Mouse (Mus musculus) layer of hippocampus, adult 9-10 months (tissue): ENCODE results near the gene Pparg.

Experiments
- DNase-seq: peaks from one replicate; pipeline ENCODE4 v3.0.0; 2022; ENCODE audit warnings: low spot score

Gene Pparg

DNA sequence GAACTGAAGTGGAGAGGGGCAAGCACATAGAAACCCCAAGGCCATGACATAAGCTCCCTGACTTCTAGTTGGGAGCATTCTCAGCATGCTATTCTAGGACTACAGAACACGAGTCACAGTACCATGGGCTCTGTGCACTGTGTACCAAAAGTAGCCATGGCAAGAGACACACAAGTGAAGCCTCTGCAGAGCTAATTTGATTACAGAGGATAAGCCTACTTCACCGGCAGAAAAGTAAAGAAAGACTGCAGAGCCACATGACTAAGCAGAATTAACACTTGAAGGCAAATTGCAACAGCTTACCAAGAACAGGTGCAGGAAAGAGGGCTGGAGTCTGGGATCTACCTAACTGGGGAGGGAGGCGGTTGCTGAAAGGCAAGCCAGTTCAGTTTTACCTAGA is 103.9 kb downstream of the Pparg start:
- no peak for DNase-seq

DNA sequence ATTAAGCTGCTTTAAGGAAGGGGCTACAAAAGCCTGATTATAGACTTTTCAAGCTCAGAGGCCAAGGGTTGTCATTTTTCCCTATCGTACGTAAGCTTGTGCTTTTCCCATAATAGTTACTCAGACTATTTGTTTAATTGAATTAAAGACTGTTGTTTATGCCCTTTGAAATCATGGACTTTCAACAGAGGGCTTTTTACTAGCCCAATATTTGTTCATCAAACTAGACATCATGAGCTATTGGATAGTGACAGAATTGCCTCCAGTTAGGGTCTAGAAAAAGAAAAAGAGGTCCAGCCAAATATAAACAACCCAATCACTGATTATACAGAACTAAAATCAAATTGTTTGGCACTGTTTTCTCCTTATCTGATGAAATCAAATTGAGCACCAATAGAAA is 104.7 kb downstream of the Pparg start:
- DNase-seq: no peak

DNA sequence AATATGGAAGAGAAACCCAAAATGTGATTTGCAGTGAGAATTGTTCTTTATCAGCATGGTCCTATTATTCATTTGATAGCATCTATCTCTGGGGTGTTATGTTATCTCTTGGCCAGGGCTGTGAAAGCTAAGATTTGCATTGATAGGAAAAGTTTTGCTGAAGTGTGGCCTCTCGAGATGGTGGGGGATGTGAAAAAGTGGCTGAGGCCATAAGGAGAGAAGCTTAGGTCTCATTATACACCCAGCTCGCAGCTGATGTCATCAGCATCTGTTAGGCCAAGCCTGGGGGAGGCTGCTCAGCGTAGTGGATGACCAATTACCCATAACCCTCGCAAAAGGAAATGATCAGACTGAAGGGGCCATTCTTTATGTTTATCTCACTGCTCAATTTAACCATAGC is 105.1 kb downstream of the Pparg start:
- DNase-seq: no peak

DNA sequence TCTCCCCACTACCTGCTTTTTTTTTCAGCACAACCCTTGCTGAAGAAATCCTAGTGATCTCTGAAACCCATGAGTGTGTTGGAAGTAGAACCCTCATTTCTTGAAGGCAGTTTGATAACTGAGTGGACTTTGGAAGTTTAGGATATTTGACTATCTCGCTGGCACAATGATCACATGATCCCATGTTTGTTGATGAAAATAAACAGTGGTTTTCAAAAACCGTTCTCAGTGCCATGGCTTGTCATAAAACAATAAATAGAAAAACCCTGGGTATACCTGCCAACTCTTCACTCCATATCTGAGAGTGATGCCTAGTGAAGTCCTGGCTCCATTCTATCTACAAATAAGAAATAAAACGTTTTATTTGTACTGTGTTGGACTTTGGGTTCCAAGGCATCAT is 105.8 kb downstream of the Pparg start:
- no peak for DNase-seq

DNA sequence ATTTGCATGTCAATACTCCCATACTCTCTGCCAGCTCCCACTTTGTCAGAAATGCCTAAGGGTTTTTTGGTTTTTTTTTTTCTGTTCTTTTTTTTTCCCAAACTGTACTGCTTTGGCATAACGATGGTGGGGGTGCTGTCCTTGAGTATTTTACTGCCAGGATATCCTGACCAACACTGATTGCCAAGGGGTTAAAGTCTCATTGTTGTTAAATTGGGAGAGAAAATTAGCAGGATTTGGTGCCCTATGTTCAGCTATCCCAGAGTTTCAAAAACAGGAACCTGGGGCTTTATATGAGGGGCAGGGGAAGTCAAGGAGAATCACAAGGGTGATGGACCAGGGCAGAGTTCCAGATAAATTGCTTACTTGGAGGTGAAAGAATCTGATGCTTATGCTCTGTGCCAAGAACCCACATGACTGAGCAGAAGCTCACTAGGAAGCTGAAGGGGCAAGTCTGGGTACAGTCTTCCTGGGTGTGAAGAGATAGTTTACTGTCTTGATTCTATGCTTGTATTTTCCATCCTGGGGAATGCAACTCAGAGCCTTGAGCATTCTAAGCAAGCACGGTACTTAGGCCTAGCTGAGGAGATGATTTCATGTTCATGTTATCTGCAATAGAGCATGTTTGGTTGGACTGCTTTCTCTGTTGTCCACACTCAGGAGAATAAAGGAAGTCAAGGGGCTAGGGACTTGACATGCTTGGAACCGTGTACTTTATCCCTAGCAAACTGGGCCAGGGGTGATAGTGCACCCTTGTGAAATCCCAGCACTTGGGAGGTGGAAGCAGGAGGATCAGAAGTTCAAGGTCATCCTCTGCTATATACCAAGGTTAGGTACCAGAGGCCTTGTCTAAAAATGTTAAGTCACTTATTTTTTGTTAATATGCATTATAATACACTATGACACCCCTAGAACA is 109.2 kb downstream of the Pparg start:
- DNase-seq: no peak

DNA sequence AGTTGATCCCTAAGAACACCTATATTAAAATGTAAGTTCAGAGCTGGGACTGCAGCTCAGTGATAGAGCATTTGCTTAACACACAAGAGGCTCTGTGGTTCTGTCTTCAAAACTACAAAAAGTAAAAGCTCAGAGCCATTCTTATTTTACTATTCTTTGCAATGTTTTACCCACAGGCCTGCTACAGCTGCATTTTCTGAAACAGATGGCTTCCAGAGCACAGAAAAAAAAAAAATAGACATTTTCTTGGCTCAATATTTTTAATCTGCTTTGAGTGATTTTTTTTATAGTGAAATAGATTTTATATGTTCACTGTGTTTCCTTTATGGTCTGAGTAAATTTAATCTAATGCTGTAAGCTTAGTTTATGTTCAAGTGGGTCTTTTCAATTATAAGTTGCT is 111.2 kb downstream of the Pparg start:
- no peak for DNase-seq

DNA sequence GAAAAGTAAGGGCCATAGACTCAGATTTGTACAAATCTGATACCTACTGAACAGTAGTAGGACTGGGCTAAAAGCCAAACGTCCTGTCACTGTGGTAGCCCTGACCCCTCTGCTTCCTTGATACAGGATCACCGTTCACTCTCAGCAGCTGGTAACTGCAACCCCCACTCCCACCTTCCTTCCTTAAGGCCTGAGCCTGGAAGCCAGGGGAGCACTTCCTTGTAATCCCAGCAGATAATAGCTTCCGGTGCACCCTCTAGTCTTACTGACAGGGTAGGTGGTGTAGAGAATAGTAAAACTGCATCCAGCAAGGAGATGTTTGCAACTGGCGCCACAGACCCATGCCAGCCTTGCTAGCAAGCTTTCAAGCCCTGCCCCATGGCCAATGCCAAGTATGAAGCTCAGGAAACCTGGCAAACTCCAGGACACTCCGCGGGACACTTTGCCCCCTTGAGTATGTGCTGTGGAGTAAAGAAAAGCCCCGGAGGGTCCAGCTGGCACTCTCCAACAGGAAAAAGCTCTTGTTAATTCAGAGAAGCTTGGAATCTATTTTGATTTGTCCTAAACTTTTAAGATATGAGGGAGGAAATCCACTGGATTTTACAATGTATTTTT is 116.4 kb downstream of the Pparg start:
- no peak for DNase-seq

DNA sequence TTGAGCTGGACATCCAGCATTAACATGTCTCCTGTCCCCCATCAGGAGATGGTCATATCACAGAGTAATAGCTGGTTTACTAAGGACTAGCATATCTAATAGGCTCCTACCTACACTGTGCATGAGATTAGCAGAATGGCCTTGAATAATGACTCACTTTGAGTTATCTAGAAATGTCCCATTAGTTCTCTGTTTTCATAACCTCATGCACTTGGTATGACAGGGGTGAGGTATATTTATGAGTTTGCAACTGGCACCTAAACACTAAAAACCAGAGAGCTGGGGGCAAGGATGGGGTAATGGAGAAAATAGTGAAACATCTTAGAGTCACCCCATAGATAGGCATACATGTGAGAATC is 119.2 kb downstream of the Pparg start:
- no peak for DNase-seq

DNA sequence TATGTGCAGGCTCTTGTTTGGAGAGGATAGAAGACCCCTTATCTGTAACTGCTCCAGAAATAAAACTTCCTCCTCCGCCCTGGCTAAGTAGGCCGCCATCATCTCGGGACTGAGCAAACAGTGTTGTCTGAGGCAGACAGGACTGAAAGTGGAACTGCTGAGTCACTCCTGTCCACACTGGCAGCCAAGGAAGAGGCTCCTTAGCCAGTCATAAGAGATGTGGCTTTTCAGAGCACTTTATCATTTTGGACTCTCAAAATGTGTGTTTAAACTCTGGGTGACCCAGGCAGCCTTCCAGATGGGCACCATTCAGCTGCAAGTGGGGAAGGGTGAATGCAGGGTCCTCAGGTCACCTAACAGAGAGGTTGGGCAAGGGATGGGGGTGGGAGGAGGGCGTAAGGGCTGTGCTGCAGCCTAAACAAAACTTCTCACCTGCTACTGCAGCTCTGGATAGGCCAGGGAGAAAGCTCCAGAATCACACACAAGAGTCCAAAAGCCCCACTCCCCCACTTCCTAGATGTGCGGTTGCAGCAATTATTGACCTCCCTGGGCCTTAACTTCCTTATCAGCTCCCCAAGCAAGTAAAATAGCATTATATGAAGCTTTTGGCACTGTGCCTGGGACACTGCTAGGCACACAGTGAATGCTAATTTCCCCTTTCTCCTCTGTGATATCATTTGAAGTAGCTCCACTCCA is 119.7 kb downstream of the Pparg start:
- no peak for DNase-seq

DNA sequence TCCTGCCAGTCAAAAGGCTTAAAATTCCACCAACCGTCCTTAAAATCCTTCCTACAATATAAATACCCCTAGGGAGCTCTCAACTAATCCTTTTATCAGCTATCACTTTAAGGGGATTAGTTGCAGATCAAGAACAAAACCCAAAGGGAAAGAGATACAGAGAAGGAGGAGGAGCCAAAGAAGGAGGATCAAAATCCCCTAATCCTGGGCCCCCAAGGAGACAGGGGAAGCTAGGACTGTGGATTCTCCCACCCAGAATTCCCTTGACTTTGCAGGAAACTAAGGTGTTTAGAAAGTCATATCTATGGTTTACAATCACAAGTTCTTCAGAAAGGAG is 120.2 kb downstream of the Pparg start:
- DNase-seq: no peak

DNA sequence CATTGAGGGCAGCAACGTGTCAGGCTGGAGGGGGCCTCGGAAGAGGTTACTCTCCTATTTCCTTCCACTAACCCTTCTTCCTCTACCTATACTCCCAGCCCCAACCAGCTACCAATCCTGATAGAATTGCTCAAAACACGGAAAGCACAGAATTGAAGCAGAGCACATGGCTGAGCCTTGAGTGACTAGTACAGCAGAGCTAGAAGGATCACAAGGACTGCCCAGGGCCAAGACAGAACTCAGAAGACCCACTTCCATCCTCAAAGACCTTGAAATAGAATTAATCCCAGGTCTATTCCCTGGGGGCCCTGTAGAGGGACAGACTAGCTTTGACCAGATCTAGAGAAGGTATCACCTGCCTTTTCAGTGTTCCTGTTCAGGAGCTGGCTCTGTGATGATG is 120.9 kb downstream of the Pparg start:
- no peak for DNase-seq

DNA sequence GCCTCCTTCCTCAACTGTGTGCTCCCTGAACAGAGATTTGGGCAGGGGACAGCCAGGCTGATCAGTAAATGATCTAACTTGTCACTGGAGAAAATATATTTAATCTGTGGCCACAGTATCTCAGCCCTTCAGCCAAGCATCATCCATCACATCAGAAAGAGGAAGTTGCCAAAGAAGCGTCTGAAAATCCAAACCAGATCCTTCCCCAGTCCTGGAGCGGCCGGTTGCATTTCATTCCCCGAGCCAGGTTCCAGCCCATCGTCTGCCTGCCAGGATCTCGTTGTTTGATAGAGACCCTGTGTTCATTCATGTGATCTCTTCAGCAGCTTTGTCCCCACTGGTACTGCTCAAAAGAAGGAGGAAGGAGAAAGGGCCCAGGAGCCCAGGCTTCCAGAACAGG is 124.9 kb downstream of the Pparg start:
- DNase-seq: no peak

DNA sequence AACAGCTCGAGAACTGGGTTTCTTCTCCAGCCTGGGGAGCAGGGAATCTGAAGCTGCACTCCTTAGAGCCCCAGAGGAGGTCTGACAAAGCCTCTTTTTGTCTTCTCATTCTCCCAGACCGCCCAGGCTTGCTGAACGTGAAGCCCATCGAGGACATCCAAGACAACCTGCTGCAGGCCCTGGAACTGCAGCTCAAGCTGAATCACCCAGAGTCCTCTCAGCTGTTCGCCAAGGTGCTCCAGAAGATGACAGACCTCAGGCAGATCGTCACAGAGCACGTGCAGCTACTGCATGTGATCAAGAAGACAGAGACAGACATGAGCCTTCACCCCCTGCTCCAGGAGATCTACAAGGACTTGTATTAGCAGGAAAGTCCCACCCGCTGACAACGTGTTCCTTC is 129.1 kb downstream of the Pparg start:
- DNase-seq: no peak

DNA sequence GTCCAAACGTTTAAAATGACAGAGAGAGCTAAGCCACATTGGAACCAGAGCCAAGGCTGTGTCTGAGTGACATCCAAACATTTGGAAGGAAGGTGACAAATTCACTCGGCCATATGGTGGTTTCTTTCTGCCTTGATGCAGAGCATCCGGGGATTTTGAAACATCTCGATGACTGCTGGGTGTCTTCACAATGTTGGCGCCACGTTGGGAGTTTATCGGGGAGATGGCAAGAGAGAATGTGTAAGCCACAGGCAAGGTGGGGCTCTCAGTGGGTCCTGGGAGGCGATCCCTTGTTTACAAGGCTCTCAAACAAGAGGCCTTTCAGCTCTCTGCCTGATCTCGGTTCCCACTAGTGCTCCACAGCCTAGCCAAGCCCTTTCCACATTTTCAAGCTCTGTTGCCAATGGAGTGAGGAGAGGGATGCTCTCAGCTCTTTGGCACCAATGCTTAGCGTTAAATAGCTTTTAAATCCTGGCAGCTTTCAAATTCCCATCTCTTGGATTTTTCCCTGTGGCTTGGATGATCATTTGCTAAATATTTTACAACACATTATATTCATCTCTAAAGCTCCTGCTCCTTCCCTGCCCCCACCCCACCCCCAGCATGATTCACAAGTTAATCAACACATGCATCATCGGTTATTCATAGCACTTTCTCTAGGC is 132.3 kb downstream of the Pparg start:
- DNase-seq: peak; percentile 30

DNA sequence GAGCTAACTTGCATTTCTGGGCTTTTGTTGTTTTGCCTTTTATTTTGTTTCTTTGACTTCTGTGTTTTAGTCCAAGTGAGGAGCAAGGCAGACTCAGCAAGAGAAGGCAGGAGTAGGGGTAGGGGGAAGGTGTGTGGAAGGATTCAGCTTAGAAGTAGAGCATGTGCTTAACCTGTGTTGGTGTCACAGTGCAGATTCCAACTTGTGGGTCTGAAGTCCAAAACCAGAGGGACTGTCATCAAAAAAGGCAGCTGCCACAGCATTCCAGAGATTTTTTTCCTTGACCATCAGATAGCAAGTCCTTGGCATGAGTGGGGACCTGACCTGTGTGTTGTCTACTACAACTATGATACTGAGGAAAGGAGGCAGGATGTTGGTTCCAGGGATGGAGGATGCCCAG is 133.1 kb downstream of the Pparg start:
- no peak for DNase-seq

DNA sequence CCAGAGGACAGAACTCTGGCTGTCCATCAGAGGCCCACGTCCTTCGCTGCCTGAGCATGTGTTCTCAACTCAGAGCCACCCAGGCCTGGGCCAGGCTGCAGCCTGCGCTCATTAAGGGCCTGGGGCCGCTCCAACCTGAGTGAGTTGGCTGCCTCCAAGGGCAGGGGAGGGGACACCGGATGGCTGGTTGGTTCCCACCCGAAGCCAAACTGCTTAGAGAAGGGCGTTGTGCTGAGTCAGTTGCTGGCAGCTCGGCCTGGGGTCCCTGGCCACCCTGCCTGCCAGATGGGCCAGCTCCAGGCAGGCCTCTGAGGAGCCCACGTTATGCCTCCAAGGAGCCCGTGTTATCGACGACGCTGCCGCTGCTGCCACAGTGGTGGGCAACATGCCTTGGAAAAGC is 138.8 kb downstream of the Pparg start:
- DNase-seq: no peak

DNA sequence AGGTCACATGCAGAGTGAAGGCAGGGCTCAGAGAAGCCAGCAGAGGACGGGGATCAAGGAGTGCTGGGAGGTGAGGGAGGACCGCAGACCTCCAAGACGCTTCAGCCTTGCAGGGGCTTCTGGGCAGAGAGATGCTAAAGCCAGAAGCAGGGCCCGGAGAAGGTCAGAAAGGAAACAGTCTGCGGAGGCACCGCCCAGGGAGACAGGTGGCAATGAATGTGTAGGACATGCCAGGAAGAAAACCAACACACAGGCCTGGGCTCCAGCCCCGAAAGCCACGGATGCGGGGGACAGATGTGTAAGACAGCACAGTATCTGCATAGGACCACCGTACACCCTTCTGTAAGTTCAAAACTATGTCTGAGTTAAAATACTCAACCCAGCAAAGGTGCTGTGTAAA is 139.5 kb downstream of the Pparg start:
- DNase-seq: no peak

DNA sequence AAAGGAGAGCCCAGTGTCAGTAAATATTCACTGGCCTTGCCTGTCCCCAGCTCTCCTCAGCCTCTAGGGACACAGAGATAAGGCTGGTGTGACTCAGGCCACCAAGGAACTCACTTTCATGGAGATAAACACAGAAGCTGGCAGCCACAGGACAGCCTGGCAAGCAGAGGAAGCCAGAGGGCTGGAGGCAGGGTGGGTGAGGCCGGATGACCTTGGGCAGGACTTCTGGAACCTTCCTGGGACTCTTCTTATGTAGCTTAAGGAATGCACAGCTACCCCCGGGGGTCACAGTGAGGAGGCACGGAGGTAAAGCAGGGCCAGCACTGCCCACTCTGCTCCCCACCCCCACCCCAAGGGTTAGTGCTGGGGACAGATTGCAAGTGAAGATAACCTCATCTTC is 140.4 kb downstream of the Pparg start:
- DNase-seq: no peak

DNA sequence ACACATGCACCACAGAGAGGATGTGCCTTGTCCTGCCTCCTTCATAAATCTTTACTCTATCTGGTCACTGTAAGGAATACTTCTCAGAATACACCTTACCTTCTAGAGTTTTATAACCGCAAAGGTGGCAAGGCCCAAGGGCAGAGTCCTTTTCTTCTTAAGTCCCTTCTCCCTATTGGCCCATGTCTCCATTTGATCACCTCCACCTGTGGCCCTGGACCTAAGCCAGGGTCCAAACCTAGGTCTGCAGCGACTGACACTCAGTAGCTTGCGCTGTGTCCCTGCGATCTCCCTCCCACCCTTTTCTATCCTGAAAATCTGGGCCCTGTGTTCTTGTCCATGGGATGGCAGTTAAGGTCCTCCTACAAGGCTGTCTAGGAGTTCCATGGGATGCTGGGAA is 142.3 kb downstream of the Pparg start:
- no peak for DNase-seq

DNA sequence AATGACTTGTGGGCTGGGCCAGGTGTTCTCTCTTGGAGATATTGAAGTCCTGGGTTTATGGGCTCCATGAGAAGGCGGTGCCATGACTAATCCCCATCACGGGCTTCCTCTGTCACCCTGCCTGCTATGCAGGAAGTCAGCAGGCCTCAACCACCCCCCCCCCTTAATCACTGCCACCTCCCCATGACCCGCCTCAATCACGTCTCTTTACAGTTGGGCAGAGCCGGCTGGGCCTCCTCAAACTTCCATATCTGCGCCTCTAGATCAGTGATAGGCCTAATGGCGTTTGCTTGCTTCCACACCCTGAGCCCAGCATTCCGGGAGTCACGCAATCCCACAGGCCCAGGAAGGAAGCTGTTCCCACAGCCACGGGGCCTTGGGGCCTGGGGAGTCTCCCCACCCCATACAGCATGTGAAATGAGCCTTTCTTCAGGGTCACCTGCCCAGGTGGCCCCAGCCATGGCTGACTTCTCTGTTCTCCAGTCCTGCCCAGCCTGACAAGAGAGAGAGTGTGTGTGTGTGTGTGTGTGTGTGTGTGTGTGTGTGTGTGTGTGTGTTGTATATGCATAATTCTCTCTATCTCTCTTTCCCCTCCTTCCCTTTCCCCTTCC is 142.9 kb downstream of the Pparg start:
- no peak for DNase-seq

DNA sequence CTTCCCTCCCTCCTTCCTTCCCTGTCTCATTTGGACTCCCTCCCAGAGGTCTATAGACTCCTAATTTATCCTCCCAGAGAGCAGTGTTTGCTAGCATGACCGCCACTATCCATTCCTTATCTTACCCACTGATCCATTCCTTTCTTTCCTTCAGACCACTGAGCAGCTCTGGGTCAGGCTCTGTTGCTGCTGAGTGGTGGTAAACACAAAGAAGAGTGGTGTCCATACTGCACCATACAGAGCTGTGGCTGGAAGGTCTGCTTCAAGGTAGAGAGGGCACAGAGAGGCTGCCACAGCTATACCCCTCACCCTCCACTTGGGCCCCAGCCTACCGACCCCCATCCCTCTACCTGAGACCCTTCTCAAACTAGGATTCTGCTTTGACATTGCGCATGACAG is 143.4 kb downstream of the Pparg start:
- DNase-seq: no peak

DNA sequence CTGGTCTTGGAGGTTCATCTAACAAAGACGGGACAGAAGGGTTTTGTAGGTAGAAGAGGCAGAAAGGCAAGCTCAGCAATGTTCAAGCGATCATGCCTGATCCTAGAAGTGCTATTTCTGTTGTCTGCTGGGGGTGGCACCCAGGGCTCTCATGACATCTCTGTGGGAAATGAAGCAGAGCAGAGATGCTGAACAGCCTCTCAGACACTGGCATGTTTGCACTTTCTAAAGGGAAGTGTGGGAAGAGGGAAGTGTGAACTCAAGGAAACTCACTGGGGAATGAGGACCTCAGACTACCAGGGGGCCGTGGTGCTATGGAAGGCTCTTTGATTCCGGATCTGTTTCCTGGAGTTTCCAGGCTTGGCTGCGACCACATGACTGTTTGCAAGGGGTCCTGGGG is 144.2 kb downstream of the Pparg start:
- no peak for DNase-seq

DNA sequence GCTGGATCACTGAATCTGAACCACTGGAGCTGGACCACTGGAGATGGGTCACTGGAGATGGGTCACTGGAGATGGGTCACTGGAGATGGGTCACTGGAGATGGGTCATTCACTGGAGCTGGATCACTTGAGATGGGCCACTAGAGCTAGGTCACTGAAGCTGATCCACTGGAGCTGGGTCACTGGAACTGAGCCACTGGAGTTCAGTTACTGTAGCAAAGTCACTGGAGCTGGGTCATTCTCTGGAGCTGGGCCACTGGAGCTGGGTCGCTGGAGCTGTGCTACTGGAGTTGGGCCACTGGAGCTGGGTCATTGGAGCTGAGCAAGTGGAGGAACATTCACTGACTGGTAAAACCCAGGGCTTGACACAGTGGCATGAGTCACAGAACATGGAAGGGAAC is 145.7 kb downstream of the Pparg start:
- no peak for DNase-seq
